Mouse (Mus musculus) embryonic facial prominence, embryonic 10.5 days (tissue): ENCODE measurements around the gene Tmem217. TPM values are rescaled to one million over a fixed set of nuclear protein-coding genes. Genes with fewer than 3 reads are reported as not detected.

Experiments
- DNase-seq: peaks from one replicate; pipeline ENCODE4 v3.0.0-alpha.2; 2017; ENCODE audit warnings: low spot score
- H3K27ac ChIP-seq: fragments of 300-500 bp; sonication (generic); replicated peaks from 2 replicates; pipeline ENCODE4 v1.5.1; 2016; ENCODE audit warnings: mild to moderate bottlenecking
- H3K27me3 ChIP-seq: fragments of 300-500 bp; sonication (generic); replicated peaks from 2 replicates; pipeline ENCODE4 v1.6.1; 2016; ENCODE audit warnings: low read depth, mild to moderate bottlenecking; ENCODE audit not compliant: poor library complexity, severe bottlenecking
- H3K36me3 ChIP-seq: fragments of 300-500 bp; sonication (generic); replicated peaks from 2 replicates; pipeline ENCODE4 v1.6.1; 2016; ENCODE audit warnings: mild to moderate bottlenecking, moderate library complexity
- H3K4me1 ChIP-seq: fragments of 300-500 bp; sonication (generic); 2 replicates; pipeline ENCODE4 v1.6.1; 2016
- H3K4me3 ChIP-seq: fragments of 300-500 bp; sonication (generic); 2 replicates; pipeline ENCODE4 v1.5.1; 2016; ENCODE audit warnings: mild to moderate bottlenecking, moderate library complexity
- H3K9me3 ChIP-seq: fragments of 300-500 bp; sonication (generic); 2 replicates; pipeline ENCODE4 v1.6.1; 2016; ENCODE audit warnings: mild to moderate bottlenecking
- WGBS: fragments of 180-500 bp; shearing (Covaris S2); methylation state at CpG from one replicate; pipeline ENCODE4 v1.1.7; 2016; 5-methylcytosine and 5-hydroxymethylcytosine counted together
- polyA plus RNA-seq: library from polyadenylated mRNA; unstranded; fragments of >200 nt; fragmentation: Nextera tagmentation; extraction: Ambion mirVana; gene quantifications from 2 replicates; pipeline ENCODE4 v1.2.1, GENCODE M21; 2016

The Tmem217 gene
- polyA plus RNA-seq, 1 experiment from 2014 or later, result 1.5 TPM

DNA sequence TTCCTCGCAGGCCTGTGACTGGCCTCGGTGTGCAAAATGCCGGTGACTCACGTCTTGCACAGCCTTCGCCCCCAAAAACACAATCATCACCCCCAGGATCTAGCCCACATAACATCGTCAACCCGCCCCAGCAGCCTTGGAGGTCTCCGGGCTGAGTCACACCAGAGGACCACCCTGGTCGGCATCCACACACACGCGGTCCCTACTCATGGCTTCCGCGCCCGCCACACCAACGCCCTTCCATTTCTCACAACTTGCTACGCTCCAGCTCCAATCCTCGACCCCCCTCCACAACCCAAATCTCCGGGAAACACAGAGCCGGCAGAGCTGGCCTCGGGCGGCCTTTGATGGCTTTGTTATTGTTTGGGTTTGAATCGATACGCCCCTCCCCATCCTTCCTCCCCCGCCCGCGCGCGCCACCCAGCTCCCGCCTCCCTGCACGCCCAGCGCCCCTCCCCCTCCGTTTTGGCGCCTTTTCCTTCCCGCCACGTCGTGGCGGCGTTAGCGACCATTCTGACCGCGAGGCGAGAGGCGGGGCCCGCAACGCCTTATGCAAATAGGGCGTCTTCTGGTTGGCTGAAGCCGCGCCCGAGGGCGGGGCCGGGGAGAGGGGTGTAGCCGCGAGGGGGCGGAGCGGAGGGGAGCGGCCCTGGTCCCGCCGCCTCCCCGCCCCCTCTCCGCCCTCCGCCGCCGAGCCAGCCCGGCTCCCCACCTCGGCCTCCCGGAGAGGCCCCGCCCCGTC lies 62.0 kb downstream of the Tmem217 start:
- no peaks in the 10 kb centered on the region for H3K27me3 ChIP-seq
- H3K9me3 ChIP-seq, result no peaks in the 10 kb centered on the region
- peak overlapping the region; percentile 95 for H3K4me3 ChIP-seq
- DNase-seq, result peak; percentile 100
- peak overlapping the region; percentile 98 for H3K27ac ChIP-seq
- peaks cover 22% of the 10 kb centered on the region for H3K36me3 ChIP-seq
- H3K4me1 ChIP-seq, result peaks cover 52% of the 10 kb centered on the region
- WGBS, result under 1% methylated on average over 68 of the region's 68 CpGs

DNA sequence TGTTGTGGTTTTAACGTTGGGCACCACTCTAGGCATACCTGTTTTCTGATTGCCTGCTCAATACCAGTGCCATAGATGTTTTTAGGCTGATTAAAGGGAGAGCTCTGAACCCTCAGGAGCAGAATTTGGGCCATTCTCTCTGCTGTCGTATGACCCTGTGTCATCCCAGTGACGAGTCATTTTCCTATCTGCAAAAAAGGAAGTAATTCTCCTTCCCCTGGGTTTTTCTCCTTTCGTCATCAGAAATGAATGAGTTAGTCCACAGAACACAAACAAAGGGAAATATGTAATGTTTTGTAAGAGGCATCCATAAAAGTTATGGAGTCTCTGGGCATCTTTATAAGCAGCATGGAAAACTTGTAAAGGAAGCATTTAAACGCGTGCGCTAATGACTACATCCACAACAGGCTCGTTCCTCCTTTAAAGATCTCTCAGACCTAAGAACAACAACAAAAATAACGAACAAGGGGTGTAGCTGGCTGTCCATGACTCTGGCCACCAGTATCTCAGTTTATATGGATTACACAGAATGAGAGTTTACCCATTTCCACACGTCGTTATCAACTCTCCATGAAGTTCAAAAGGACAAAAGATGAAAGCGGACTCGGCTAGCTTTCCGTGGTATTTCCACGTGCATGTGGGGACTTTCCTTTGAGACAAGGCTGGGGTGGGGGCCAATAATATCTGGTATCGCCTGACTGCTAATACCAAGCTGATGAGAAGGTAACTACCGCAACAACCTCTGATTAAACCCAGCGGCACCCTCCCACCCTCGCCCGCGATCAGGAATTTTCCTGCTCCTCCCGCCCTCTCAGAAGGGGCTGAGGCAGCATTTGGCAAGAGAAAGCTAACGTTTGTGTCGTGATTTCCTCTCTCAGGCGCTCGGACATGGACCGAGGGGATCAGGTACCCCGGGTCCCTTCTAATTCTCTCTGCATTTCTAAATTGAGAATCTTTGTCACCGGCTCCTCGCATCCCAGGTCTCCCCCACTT lies 62.9 kb downstream of the Tmem217 start:
- peaks cover 13% of the 10 kb centered on the region for H3K36me3 ChIP-seq

DNA sequence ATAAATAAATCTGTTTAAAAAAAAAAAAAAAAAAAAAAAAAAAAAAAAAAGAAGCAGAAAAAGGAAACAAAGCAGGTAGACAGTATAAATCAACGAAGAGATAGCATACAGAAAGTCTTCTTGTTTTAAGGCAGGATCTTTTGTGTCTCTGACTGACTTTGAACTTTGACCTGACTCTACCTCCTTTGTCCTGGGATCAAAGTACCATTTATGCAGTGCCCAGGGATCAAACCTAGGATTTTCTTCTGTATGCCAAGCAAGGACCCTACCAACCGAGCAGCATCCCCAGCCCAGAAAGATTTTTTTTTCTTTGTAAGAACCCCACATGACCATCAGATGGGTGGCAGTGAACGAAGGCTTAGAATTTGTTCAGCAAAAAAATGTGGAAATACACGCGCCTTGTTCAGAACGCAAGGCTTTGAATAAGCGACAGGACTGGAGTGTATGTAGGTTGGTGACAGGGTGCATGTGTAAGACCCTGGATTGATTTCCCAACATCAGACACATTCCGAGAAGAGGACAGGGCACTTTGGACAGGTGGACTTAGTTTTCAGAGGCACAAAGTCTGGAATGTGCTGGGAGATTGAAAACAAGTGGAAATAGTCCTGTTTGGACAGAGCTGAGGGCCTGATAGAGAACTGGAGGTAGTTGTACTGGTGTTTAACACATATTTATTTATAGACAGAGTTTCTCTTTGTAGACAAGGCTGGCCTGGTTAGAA lies 63.8 kb downstream of the Tmem217 start:
- H3K4me3 ChIP-seq, result peak overlapping the region; percentile 95
- no peaks in the 10 kb centered on the region for H3K27me3 ChIP-seq
- H3K36me3 ChIP-seq, result peaks cover 4% of the 10 kb centered on the region
- H3K4me1 ChIP-seq, result peaks cover 35% of the 10 kb centered on the region
- 79% methylated on average over 8 of the region's 8 CpGs for WGBS
- DNase-seq, result no peak
- H3K27ac ChIP-seq, result peak overlapping the region; percentile 98
- H3K9me3 ChIP-seq, result no peaks in the 10 kb centered on the region

More for the DNA sequence above, 62.9 kb downstream of the Tmem217 start:
- H3K27ac ChIP-seq, result peak overlapping the region; percentile 98
- H3K4me3 ChIP-seq, result peak overlapping the region; percentile 95
- peaks cover 44% of the 10 kb centered on the region for H3K4me1 ChIP-seq
- no peaks in the 10 kb centered on the region for H3K9me3 ChIP-seq
- WGBS, result 6% methylated on average over 30 of the region's 30 CpGs
- peak; percentile 73 for DNase-seq
- no peaks in the 10 kb centered on the region for H3K27me3 ChIP-seq

DNA sequence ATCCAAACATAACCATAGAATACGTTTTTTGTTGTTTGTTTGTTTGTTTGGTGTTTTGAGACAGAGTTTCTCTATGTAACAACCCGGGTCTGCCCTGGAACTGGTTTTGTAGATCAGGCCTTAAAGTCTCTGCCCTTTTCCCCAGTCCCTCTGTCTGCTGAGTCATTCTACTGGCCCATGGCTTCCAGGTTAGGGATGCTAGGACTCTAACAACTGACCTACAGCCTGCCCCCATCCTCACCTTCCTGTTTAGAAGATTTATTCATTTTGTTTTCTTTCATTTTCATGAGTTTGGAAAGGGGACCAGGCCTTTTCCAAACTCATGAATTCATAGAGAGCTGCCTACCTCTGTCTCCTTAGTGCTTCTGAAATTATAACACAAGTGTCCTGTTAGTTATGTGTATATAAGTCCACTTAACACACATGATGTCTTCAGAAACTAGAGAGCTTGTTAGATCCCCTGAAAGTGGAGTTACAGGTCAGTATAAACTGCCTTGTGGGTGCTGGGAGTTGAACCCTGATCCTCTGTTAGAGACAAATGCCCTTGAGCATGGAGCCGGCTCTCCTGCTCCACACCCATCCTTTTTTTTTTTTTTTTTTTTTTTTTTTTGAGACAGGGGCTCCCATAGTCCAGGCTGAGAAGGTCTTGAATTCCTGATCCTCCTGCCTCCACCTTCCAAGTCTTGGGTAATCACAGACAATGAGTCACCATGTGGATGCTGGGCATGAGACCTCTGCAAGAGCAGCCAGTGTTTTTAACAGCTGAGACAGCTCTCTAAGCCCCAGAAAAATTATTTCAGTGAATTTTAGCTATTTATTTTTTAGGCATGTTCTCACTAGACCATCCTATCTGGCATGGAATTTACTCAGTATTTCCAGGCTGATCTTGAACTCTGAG lies 66.6 kb downstream of the Tmem217 start:
- H3K36me3 ChIP-seq, result no peaks in the 10 kb centered on the region
- H3K27ac ChIP-seq, result no peak overlapping the region
- no peaks in the 10 kb centered on the region for H3K27me3 ChIP-seq
- no peak overlapping the region for H3K4me3 ChIP-seq
- 0 out of 2 replicates have a peak, but pooled peaks cover 6% of the 10 kb centered on the region for H3K9me3 ChIP-seq
- WGBS, result 73% methylated on average over 3 of the region's 3 CpGs
- peaks cover 23% of the 10 kb centered on the region for H3K4me1 ChIP-seq
- DNase-seq, result no peak

DNA sequence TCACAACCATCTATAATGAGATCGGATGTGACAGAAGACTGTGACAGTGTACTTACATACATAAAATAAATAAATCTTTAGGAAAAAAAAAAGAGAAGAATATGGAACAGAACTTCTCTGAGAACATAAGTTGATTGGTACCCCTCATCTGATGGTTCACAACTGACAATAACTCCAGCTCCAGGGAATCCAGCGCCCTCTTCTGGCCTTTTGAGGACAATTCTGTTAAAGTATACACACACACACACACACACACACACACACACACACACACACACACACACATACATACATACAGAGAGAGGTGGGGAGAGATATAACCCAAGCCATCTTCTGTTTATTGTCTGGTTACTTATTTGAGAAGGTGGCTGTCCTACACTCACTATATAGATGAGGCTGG lies 67.8 kb downstream of the Tmem217 start:
- H3K4me3 ChIP-seq, result no peak overlapping the region
- H3K9me3 ChIP-seq, result 0 out of 2 replicates have a peak, but pooled peaks cover 6% of the 10 kb centered on the region
- no peaks in the 10 kb centered on the region for H3K27me3 ChIP-seq
- DNase-seq, result no peak
- peaks cover 20% of the 10 kb centered on the region for H3K4me1 ChIP-seq
- no peaks in the 10 kb centered on the region for H3K36me3 ChIP-seq
- no peak overlapping the region for H3K27ac ChIP-seq
- 84% methylated on average over 2 of the region's 2 CpGs for WGBS

DNA sequence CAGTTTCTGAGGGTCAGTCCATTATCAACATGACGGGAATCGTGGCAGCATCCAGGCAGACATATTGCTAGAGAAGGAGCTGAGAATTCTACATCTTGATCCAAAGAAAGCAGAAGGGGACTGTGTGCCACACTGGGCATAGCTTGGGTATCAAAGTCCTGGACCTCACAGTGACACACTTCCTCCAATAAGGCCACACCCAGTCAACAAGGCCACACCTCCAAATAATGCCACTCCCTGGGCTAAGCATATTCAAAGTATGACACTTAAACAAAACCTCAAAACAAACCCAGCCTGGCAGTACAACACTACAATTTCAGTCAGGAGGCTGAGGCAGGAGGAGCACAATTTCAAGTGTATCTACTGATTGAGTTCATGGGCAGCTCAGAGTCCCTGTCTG lies 68.9 kb downstream of the Tmem217 start:
- 0 out of 2 replicates have a peak, but pooled peaks cover 6% of the 10 kb centered on the region for H3K9me3 ChIP-seq
- WGBS, result 92% methylated on average over 2 of the region's 2 CpGs
- H3K36me3 ChIP-seq, result no peaks in the 10 kb centered on the region

DNA sequence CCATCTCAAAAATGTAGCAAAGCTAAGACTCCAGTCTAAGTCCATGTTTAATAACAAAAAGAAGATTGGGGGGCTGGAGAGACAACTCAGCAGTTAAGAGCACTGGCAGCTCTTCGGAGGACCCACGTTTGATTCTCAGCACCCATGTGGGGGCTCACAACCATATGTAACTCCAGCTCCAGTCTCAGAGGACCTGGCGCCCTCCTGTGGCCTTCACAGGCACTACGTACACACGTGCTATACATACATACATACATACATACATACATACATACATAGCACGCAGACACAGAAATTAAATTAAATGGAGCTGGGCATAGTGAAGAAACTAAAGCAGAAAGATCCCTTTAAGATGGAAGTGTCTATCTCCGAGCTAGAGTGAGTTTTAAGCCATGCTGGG lies 69.6 kb downstream of the Tmem217 start:
- Histone ChIP-seq H3K27ac (no peak overlapping the region), H3K4me1 (peaks cover 8% of the 10 kb centered on the region), H3K36me3 (no peaks in the 10 kb centered on the region), H3K9me3 (0 out of 2 replicates have a peak, but pooled peaks cover 6% of the 10 kb centered on the region), H3K27me3 (no peaks in the 10 kb centered on the region), H3K4me3 (no peak overlapping the region)
- WGBS, result 90% methylated on average over 7 of the region's 7 CpGs
- DNase-seq, result no peak

More for the DNA sequence above, 68.9 kb downstream of the Tmem217 start:
- no peaks in the 10 kb centered on the region for H3K27me3 ChIP-seq
- no peak for DNase-seq
- H3K27ac ChIP-seq, result no peak overlapping the region
- no peak overlapping the region for H3K4me3 ChIP-seq
- peaks cover 9% of the 10 kb centered on the region for H3K4me1 ChIP-seq

DNA sequence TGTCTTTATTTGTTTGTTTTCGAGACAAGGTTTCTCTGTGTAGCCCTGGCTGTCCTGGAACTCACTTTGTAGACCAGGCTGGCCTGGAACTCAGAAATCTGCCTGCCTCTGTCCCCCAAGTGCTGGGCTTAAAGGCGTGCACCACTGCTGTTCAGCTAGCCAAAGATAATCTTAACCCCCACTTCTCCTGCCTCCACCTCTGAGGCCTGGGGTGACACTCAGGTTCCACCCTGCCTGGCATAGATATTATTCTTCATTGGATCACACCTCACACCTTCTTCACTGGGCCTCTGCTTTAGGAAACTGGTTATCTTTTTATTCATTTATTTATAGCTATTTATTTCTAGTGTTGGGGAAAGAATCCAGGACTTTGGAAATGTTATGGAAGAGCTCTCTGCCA lies 71.9 kb downstream of the Tmem217 start:
- Histone ChIP-seq H3K36me3 (no peaks in the 10 kb centered on the region), H3K27me3 (no peaks in the 10 kb centered on the region), H3K4me1 (peaks cover 8% of the 10 kb centered on the region), H3K27ac (no peak overlapping the region), H3K4me3 (no peak overlapping the region), H3K9me3 (0 out of 2 replicates have a peak, but pooled peaks cover 6% of the 10 kb centered on the region)
- DNase-seq, result no peak
- WGBS, result 81% methylated on average over 2 of the region's 2 CpGs

DNA sequence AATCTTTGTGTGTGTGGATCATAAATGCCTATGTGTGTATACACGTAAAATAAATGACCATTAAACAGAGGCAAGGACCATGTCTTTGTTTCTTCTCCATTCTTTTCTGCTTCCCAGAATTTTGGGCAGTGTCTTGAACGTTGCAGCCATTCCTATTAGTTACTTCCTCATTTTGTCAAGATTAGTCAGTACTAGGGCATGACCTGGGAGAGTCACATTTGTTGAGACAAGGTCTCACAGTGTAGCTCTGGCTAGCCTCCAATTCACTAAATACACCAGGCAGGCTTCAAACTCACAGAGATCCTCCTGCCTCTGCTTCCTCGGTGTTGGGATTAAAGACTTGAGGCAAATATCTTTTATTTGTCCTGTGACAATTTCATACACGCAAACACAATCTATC lies 73.9 kb downstream of the Tmem217 start:
- H3K36me3 ChIP-seq, result no peaks in the 10 kb centered on the region
- WGBS, result 88% methylated on average over 4 of the region's 4 CpGs
- DNase-seq, result no peak
- H3K27ac ChIP-seq, result no peak overlapping the region
- 0 out of 2 replicates have a peak, but pooled peaks cover 6% of the 10 kb centered on the region for H3K9me3 ChIP-seq
- H3K4me3 ChIP-seq, result no peak overlapping the region
- H3K27me3 ChIP-seq, result no peaks in the 10 kb centered on the region
- peaks cover 8% of the 10 kb centered on the region for H3K4me1 ChIP-seq

DNA sequence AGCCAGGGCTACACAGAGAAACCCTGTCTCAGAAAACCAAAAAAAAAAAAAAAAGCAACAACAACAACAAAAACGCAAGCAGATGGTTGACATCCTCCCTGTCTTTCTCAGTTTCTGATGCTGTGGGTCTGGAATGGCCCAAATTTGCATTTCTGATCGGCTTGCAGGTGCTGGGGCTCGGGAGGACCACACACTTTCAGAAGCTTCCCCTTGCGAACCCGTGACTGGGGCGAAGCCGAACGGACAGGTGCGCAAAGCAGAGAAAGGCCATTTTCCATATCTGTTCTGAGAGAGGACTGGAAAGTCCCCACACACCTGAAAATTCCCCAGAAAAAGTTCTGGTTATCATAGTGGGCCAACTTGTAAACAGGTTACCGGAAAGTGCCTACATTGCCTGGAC lies 74.8 kb downstream of the Tmem217 start:
- Histone ChIP-seq H3K4me1 (peaks cover 8% of the 10 kb centered on the region), H3K9me3 (no peaks in the 10 kb centered on the region), H3K36me3 (no peaks in the 10 kb centered on the region), H3K4me3 (no peak overlapping the region), H3K27ac (no peak overlapping the region), H3K27me3 (no peaks in the 10 kb centered on the region)
- DNase-seq, result no peak
- 91% methylated on average over 10 of the region's 10 CpGs for WGBS

DNA sequence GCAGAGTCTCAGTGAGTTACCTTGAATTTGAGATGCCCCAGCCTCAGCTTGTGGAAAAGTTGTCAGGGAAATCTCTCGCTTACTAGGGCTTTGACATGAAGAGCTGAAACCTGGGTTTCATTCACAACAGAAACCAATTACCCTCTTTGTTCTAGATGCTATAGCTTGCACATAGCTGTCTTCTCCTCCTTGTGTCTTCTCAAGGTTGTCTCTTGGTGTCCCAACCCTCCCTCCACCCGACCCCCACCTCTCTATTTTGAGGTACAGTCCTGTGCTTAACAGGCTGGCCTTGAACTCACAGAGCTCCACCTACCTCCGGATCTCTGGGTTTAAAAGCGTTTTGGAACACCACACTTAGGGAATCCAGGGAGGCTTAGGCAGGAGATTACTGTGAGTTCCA lies 75.7 kb downstream of the Tmem217 start:
- WGBS, result 76% methylated on average over 4 of the region's 4 CpGs
- H3K4me3 ChIP-seq, result no peak overlapping the region
- H3K27me3 ChIP-seq, result no peaks in the 10 kb centered on the region
- DNase-seq, result no peak
- peaks cover 7% of the 10 kb centered on the region for H3K4me1 ChIP-seq
- H3K9me3 ChIP-seq, result no peaks in the 10 kb centered on the region
- H3K27ac ChIP-seq, result no peak overlapping the region
- H3K36me3 ChIP-seq, result no peaks in the 10 kb centered on the region
